Mouse (Mus musculus) ES-Bruce4 (cell line): ENCODE results near the gene Slc45a3.

Experiments
- CTCF ChIP-seq: IDR thresholded peaks from one replicate; pipeline ENCODE4 v1.8.1; 2011; ENCODE audit warnings: low read depth, low read length
- EP300 ChIP-seq: IDR thresholded peaks from 2 replicates; pipeline ENCODE4 v1.6.1; 2011; ENCODE audit warnings: low read depth, low read length; ENCODE audit not compliant: insufficient read depth

DNA sequence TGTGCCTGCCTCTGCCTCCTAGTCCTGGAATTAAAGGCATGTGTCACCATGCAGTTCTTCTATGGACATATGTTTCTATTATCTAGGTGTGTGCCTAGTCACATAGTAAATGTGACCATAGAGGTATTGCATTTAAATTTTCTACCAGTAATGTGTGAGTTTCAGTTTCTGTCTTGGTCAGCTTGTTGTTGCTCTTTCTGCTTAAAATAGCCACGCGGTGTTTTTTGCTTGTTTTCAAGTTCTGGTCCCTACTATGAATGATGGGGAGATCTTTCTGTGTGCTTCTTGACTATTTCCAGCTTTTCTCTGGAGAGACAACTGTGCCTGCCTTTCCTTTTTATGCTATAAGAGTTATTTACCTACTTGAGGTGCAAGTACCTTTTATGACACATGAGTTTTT lies 49.0 kb downstream of the Slc45a3 start:
- TF ChIP-seq CTCF (no peak), EP300 (no peak)
